Mouse (Mus musculus) kidney, adult 2 months (tissue): ENCODE measurements at regions not wholly inside any gene's neighbourhood (a gene's known extent, or its start where the extent isn't known, plus 50 kb on each side); places are given as distances from the start of the nearest gene placed in this dataset.

Experiments used
- CTCF ChIP-seq: fragments of 200-500 bp; conservative IDR thresholded peaks from 2 replicates; pipeline ENCODE4 v1.5.1; 2011; ENCODE audit warnings: low read depth, mild to moderate bottlenecking, control low read depth, low read length, moderate library complexity, mixed read lengths; ENCODE audit not compliant: insufficient read depth, insufficient read length
- POLR2A ChIP-seq: fragments of 200-500 bp; IDR thresholded peaks from one replicate; pipeline ENCODE4 v1.6.1; 2011; ENCODE audit warnings: low read depth, low read length, control low read depth

- TF ChIP-seq POLR2A (no peak), CTCF (no peak)
These were observed 136.5 kb upstream of the Slc22a23 start for GRCm38 (mm10) chr13:34481461-34481860.
